Mouse (Mus musculus) adrenal gland, postnatal 4 days (tissue): ENCODE results near the gene Serpine3. TPM values are rescaled to one million over a fixed set of nuclear protein-coding genes. Genes with fewer than 3 reads are reported as not detected.

Experiments
- DNase-seq, 2 experiments: peaks; one replicate each; pipeline ENCODE4 v3.0.0; 2021 to 2022; ENCODE audit warnings: low spot score in 2 of 2, mixed read lengths in 2 of 2
- total RNA-seq, 2 experiments: library from RNA; stranded (reverse); gene quantifications; 2 replicates each; pipeline ENCODE4 v1.2.3; 2021

Gene Serpine3
- total RNA-seq, 2 experiments from 2014 or later, result not detected

GRCm38 (mm10) chr14:62735646-62736045 lies 72.2 kb downstream of the Serpine3 start:
- DNase-seq, result no peak

Other genes starting within 250 kb of the Serpine3 start
- gene Gucy1b2, start 207.4 kb upstream of the Serpine3 start, total RNA-seq, result 1 to 10 TPM; 1.2 to 1.4 TPM
- 1 to 10 TPM; 3.1 to 4.4 TPM for gene Fam124a, start 107.9 kb upstream of the Serpine3 start, total RNA-seq
- not detected for gene Gm4131, start 96.7 kb upstream of the Serpine3 start, total RNA-seq
- gene Ints6, start 97.5 kb downstream of the Serpine3 start, total RNA-seq, result 10 to 100 TPM; 52.4 to 56.5 TPM
- gene Wdfy2, start 174.0 kb downstream of the Serpine3 start, total RNA-seq, result 10 to 100 TPM; 33.7 to 35.2 TPM